Mouse (Mus musculus): ENCODE data around the gene F10. TPM values are rescaled to one million over a fixed set of nuclear protein-coding genes. Genes with fewer than 3 reads are reported as not detected.

The F10 gene
- 0.14 and 0.25 TPM in 2 replicates for polyA plus RNA-seq (2015; fragmentation: Nextera tagmentation; extraction: Ambion mirVana)

DNA sequence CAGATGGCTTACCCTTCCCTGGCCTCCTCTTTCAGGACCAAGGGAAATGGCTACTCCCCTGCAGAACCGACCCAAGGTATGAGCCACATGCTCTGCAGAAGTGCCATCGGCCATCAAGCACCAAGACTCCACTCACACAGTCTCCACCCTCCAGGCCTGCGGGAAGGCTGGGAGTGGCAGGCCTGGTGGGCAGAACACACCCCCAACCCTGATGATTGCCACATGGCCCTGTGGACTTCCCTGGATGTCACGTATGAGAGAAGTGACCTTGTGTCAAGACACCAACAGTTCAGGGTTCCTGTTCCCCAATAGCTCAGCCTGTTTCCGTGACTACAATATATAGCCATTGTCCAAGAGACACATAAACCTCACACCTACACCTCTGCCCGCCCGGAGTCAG is at the start of gene F10:
F10 (plus strand) TSS at position 294 of the 400 bp plus-strand sequence.
- ATAC-seq, result no peak
- Histone ChIP-seq H3K4me2 (ENCODE audit: low read length) (no peak within 1 kb of the TSS), H3K36me3 (ENCODE audit: control insufficient read depth, insufficient read depth, low read length) (no peaks in the 10 kb centered on the region), H3K4me3 (ENCODE audit: low read length) (no peak within 1 kb of the TSS), H3K4me1 (ENCODE audit: control insufficient read depth, insufficient read depth, low read depth, low read length) (no peaks in the 10 kb centered on the region), H3K9me3 (ENCODE audit: control insufficient read depth, low read length) (no peaks in the 10 kb centered on the region), H3K27me3 (replicated peaks; ENCODE audit: control insufficient read depth, insufficient read depth, low read length) (no peaks in the 10 kb centered on the region), H3K9ac (ENCODE audit: low read depth, low read length) (no peak within 1 kb of the TSS), H3K27ac (ENCODE audit: low read depth, low read length) (no peak within 1 kb of the TSS)
- WGBS, result 76% methylated on average over 7 of the region's 7 CpGs

DNA sequence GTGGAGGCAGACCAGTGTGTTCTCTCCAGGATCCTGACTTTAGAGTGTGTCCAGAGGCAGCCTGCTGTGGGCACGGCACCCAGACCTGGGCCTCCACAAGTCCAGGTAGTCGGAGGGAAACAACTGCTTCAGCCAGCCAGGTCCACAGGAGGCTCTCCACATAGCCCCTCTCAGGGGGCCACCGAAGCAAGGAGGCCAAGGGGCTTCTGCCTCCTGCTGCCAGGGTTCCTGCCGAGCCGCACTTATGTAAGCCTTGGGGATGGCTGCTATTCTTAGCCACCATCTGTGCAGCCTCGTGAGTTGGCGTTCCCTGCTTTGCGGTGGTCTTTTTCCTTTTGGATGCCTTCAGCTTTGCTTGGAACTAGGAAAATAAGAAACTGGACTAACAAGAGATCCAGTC is 49.5 kb upstream of the F10 start:
- Histone ChIP-seq H3K9me3 (ENCODE audit: control insufficient read depth, low read length) (no peaks in the 10 kb centered on the region), H3K27ac (ENCODE audit: low read depth, low read length) (no peak overlapping the region), H3K9ac (ENCODE audit: low read depth, low read length) (no peak overlapping the region), H3K4me3 (ENCODE audit: low read length) (no peak overlapping the region), H3K4me1 (ENCODE audit: control insufficient read depth, insufficient read depth, low read depth, low read length) (no peaks in the 10 kb centered on the region), H3K27me3 (replicated peaks; ENCODE audit: control insufficient read depth, insufficient read depth, low read length) (no peaks in the 10 kb centered on the region), H3K36me3 (ENCODE audit: control insufficient read depth, insufficient read depth, low read length) (peaks cover 15% of the 10 kb centered on the region), H3K4me2 (ENCODE audit: low read length) (no peak overlapping the region)
- no peak for ATAC-seq
- WGBS, result 77% methylated on average over 8 of the region's 8 CpGs

DNA sequence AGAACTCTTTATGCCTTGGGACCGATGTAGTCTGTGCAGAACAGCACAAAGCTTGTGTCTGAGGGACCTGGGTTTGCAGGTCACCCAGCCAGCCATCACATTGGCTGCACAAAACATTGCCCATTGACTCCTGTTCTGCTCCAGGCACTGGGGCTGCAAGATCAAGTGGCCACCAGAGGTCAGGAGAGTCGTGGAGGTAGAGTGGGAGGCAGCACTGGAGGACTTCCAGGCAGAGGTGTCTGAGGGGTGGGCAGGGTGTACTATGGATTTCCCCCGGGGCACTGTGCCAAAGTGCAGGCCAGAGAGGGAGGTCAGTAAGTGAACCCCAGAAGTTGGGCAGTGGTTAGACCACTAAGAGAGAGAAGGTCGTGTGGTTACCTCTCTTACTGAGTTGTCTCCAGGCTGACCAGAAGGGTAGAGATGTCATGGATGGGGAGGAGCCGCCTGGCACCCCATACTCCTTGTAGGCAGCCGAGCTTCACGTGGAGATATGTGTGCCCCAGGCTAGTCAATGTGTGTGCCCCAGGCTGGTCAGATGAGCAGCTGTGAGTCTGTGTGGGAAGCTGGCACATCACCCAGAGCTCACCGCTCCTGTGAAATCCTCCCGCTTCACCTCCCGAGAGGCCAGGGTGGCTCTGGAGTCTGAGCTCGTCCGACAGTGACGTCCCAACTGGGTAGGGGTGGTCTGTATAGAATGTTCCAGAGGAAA is 48.2 kb upstream of the F10 start:
- Histone ChIP-seq H3K4me3 (ENCODE audit: low read length) (no peak overlapping the region), H3K9ac (ENCODE audit: low read depth, low read length) (no peak overlapping the region), H3K4me2 (ENCODE audit: low read length) (no peak overlapping the region), H3K36me3 (ENCODE audit: control insufficient read depth, insufficient read depth, low read length) (peaks cover 16% of the 10 kb centered on the region), H3K4me1 (ENCODE audit: control insufficient read depth, insufficient read depth, low read depth, low read length) (no peaks in the 10 kb centered on the region), H3K9me3 (ENCODE audit: control insufficient read depth, low read length) (no peaks in the 10 kb centered on the region), H3K27me3 (replicated peaks; ENCODE audit: control insufficient read depth, insufficient read depth, low read length) (no peaks in the 10 kb centered on the region), H3K27ac (ENCODE audit: low read depth, low read length) (no peak overlapping the region)
- 82% methylated on average over 13 of the region's 13 CpGs for WGBS
- ATAC-seq, result no peak

DNA sequence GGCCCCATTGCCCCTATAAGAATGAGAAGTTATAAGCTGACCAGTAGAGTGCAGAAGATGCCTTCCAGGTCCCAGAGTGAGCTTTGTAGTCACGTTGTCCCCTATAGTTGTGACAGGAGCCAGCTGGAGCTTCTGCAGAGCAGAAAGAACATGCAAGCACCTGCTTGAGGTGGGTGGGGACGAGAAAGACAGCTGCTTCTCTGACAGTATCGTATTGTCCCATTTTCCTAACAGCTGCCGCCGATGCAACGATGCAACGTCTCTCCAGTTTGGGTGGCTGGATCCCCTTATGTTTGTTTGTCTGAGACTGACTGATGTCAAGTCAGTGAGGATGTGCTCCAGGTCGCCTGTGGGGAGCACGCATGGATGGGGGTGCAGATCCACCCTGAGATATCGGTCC is 45.7 kb upstream of the F10 start:
- 78% methylated on average over 10 of the region's 10 CpGs for WGBS
- no peak overlapping the region for H3K4me3 ChIP-seq (ENCODE audit: low read length)
- H3K36me3 ChIP-seq (ENCODE audit: control insufficient read depth, insufficient read depth, low read length), result peaks cover 10% of the 10 kb centered on the region
- H3K4me1 ChIP-seq (ENCODE audit: control insufficient read depth, insufficient read depth, low read depth, low read length), result no peaks in the 10 kb centered on the region
- ATAC-seq, result no peak
- no peaks in the 10 kb centered on the region for H3K27me3 ChIP-seq (replicated peaks; ENCODE audit: control insufficient read depth, insufficient read depth, low read length)
- H3K4me2 ChIP-seq (ENCODE audit: low read length), result no peak overlapping the region
- no peak overlapping the region for H3K9ac ChIP-seq (ENCODE audit: low read depth, low read length)
- H3K27ac ChIP-seq (ENCODE audit: low read depth, low read length), result no peak overlapping the region
- no peaks in the 10 kb centered on the region for H3K9me3 ChIP-seq (ENCODE audit: control insufficient read depth, low read length)

DNA sequence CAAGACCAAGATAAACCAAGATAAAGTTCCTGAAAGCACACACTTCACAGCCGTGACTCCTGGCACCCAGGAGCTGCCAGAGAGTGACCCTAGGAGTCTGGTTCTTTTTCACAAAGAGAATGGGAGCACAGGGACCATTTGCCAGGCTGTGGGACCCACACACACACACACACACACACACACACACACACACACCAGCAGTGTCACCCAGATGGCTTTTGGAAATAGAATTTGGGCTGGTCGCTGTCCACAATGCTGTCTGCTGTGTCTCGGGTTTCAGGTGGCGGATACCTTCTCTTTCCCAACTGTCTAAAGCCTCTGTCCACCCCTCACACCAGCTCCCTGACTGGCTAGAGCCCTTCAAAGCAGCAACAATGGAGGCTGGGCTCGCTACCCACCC is 42.6 kb upstream of the F10 start:
- Histone ChIP-seq H3K4me1 (ENCODE audit: control insufficient read depth, insufficient read depth, low read depth, low read length) (no peaks in the 10 kb centered on the region), H3K9me3 (ENCODE audit: control insufficient read depth, low read length) (no peaks in the 10 kb centered on the region), H3K36me3 (ENCODE audit: control insufficient read depth, insufficient read depth, low read length) (peaks cover 27% of the 10 kb centered on the region), H3K9ac (ENCODE audit: low read depth, low read length) (no peak overlapping the region), H3K4me2 (ENCODE audit: low read length) (no peak overlapping the region), H3K4me3 (ENCODE audit: low read length) (no peak overlapping the region), H3K27me3 (replicated peaks; ENCODE audit: control insufficient read depth, insufficient read depth, low read length) (no peaks in the 10 kb centered on the region), H3K27ac (ENCODE audit: low read depth, low read length) (no peak overlapping the region)
- 81% methylated on average over 5 of the region's 5 CpGs for WGBS
- ATAC-seq, result no peak

DNA sequence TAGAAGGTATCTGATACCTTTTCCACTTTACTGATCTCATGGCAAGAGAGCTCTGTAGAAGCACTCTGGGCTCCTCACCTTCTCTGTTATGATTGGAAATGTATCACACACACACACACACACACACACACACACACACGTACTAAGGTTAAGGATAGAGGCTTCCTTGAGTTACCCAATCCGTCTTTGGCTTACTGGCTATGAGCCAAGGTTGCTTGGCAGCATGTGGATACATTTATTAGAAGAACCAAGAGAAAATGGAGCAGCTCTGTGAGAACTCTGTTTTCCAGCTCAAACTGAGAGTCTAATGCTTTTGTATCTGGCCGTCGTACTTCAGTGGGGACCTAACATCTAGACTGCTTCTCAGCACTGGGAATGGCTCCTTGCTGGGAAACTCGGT is 41.6 kb upstream of the F10 start:
- H3K27me3 ChIP-seq (replicated peaks; ENCODE audit: control insufficient read depth, insufficient read depth, low read length), result no peaks in the 10 kb centered on the region
- peaks cover 35% of the 10 kb centered on the region for H3K36me3 ChIP-seq (ENCODE audit: control insufficient read depth, insufficient read depth, low read length)
- no peak for ATAC-seq
- no peak overlapping the region for H3K9ac ChIP-seq (ENCODE audit: low read depth, low read length)
- no peak overlapping the region for H3K4me3 ChIP-seq (ENCODE audit: low read length)
- H3K4me2 ChIP-seq (ENCODE audit: low read length), result no peak overlapping the region
- no peaks in the 10 kb centered on the region for H3K4me1 ChIP-seq (ENCODE audit: control insufficient read depth, insufficient read depth, low read depth, low read length)
- no peaks in the 10 kb centered on the region for H3K9me3 ChIP-seq (ENCODE audit: control insufficient read depth, low read length)
- WGBS, result 52% methylated on average over 5 of the region's 5 CpGs
- no peak overlapping the region for H3K27ac ChIP-seq (ENCODE audit: low read depth, low read length)

DNA sequence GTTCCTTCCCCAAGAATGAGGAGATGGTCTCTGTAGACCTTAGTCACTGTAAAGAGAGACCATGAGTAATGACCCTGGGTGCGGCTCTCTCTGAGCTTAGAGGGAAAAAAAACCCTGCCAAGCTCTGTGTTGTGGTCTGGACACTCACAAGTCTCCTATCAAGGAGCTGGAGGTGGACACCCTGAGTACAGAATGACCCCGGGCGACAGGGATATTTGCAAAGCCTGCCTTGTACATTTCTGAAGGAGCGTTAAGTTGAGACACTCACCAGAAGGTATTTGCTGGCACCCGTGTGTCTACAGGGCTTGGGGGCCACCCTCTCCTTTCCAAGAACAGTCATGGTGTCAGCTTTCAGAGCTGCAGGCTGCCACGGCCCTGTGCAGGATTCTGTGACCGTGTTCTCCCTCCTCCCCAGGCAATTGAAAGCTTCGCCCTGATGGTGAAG is 40.3 kb upstream of the F10 start:
- Histone ChIP-seq H3K36me3 (ENCODE audit: control insufficient read depth, insufficient read depth, low read length) (peaks cover 47% of the 10 kb centered on the region), H3K9ac (ENCODE audit: low read depth, low read length) (no peak overlapping the region), H3K4me2 (ENCODE audit: low read length) (no peak overlapping the region), H3K9me3 (ENCODE audit: control insufficient read depth, low read length) (no peaks in the 10 kb centered on the region), H3K27ac (ENCODE audit: low read depth, low read length) (no peak overlapping the region), H3K27me3 (replicated peaks; ENCODE audit: control insufficient read depth, insufficient read depth, low read length) (no peaks in the 10 kb centered on the region), H3K4me3 (ENCODE audit: low read length) (no peak overlapping the region), H3K4me1 (ENCODE audit: control insufficient read depth, insufficient read depth, low read depth, low read length) (no peaks in the 10 kb centered on the region)
- WGBS, result 78% methylated on average over 8 of the region's 8 CpGs
- no peak for ATAC-seq

DNA sequence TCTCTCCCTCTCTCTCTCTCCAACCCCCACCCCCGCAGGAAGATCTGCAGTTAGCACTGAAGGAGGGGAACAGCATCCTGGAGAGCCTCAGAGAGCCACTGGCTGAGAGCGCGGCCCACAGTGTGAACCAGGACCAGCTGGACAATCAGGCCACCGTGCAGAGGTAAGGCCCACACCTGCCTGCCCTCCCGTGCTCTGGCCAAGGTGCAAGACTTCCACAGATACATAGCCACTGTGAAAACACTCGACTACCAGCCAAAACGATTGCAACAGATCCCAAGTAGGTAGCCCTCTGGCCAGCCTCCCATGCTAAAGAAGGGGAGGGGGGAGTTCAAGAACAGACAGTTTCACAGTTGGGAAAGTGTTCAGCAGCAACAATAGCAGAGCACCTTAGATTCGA is 38.8 kb upstream of the F10 start:
- H3K4me1 ChIP-seq (ENCODE audit: control insufficient read depth, insufficient read depth, low read depth, low read length), result no peaks in the 10 kb centered on the region
- WGBS, result 91% methylated on average over 8 of the region's 8 CpGs
- no peak overlapping the region for H3K4me2 ChIP-seq (ENCODE audit: low read length)
- no peak overlapping the region for H3K4me3 ChIP-seq (ENCODE audit: low read length)
- H3K36me3 ChIP-seq (ENCODE audit: control insufficient read depth, insufficient read depth, low read length), result peaks cover 54% of the 10 kb centered on the region
- no peak overlapping the region for H3K9ac ChIP-seq (ENCODE audit: low read depth, low read length)
- H3K27me3 ChIP-seq (replicated peaks; ENCODE audit: control insufficient read depth, insufficient read depth, low read length), result no peaks in the 10 kb centered on the region
- H3K9me3 ChIP-seq (ENCODE audit: control insufficient read depth, low read length), result no peaks in the 10 kb centered on the region
- ATAC-seq, result no peak
- no peak overlapping the region for H3K27ac ChIP-seq (ENCODE audit: low read depth, low read length)

DNA sequence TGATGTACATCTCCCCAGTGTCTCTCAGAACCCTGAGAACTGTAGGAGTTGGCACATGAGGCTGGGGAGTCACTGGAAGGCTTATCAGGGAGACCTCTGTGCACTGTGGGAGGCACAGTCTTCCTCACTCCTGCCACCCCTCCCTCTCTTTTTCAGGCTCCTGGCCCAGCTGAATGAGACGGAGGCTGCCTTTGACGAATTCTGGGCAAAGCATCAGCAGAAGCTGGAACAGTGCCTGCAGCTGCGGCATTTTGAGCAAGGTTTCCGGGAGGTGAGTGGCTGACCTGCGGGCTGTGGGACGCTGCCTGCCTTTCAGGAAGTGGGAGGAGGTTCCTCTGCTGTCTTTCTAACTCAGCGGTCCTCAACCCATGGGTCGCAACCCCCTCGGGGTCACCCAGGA is 37.3 kb upstream of the F10 start:
- H3K4me3 ChIP-seq (ENCODE audit: low read length), result no peak overlapping the region
- no peak overlapping the region for H3K27ac ChIP-seq (ENCODE audit: low read depth, low read length)
- H3K9ac ChIP-seq (ENCODE audit: low read depth, low read length), result no peak overlapping the region
- WGBS, result 76% methylated on average over 7 of the region's 9 CpGs
- H3K9me3 ChIP-seq (ENCODE audit: control insufficient read depth, low read length), result no peaks in the 10 kb centered on the region
- ATAC-seq, result no peak
- H3K36me3 ChIP-seq (ENCODE audit: control insufficient read depth, insufficient read depth, low read length), result peaks cover 59% of the 10 kb centered on the region
- no peaks in the 10 kb centered on the region for H3K4me1 ChIP-seq (ENCODE audit: control insufficient read depth, insufficient read depth, low read depth, low read length)
- H3K4me2 ChIP-seq (ENCODE audit: low read length), result no peak overlapping the region
- H3K27me3 ChIP-seq (replicated peaks; ENCODE audit: control insufficient read depth, insufficient read depth, low read length), result no peaks in the 10 kb centered on the region

All from hindbrain, embryonic 16.5 days (tissue).